Mouse (Mus musculus) intestine, postnatal 0 days (tissue): ENCODE measurements at regions not wholly inside any gene's neighbourhood (a gene's known extent, or its start where the extent isn't known, plus 50 kb on each side); places are given as distances from the start of the nearest gene placed in this dataset.

ENCODE experiments used
- ATAC-seq: fragments of 200-750 bp; cut with Nextera tagmentation; 2 replicates; pipeline ENCODE4 v1.8.0; 2017; ENCODE audit warnings: mild to moderate bottlenecking, moderate TSS enrichment, moderate library complexity
- H3K27ac ChIP-seq: fragments of 300-500 bp; sonication (generic); 2 replicates; pipeline ENCODE4 v1.5.1; 2014; ENCODE audit warnings: mild to moderate bottlenecking, low read depth, low read length, moderate library complexity
- H3K27me3 ChIP-seq: fragments of 300-500 bp; sonication (generic); replicated peaks from 2 replicates; pipeline ENCODE4 v1.6.1; 2014; ENCODE audit warnings: low read length, mixed read lengths; ENCODE audit not compliant: control insufficient read depth, insufficient read depth
- H3K36me3 ChIP-seq: fragments of 300-500 bp; sonication (generic); 2 replicates; pipeline ENCODE4 v1.6.1; 2014; ENCODE audit warnings: mild to moderate bottlenecking, moderate library complexity; ENCODE audit not compliant: control insufficient read depth, insufficient read depth
- H3K4me1 ChIP-seq: fragments of 300-500 bp; sonication (generic); replicated peaks from 2 replicates; pipeline ENCODE4 v1.6.1; 2014; ENCODE audit warnings: antibody characterized with exemption, low read length, mixed read lengths; ENCODE audit not compliant: control insufficient read depth, insufficient read depth
- H3K4me2 ChIP-seq: fragments of 300-500 bp; sonication (generic); replicated peaks from 2 replicates; pipeline ENCODE4 v1.6.1; 2014; ENCODE audit warnings: low read depth, mild to moderate bottlenecking, moderate library complexity
- H3K4me3 ChIP-seq: fragments of 300-500 bp; sonication (generic); 2 replicates; pipeline ENCODE4 v1.5.1; 2014; ENCODE audit warnings: low read depth, low read length
- H3K9ac ChIP-seq: fragments of 300-500 bp; sonication (generic); 2 replicates; pipeline ENCODE4 v1.6.1; 2014; ENCODE audit warnings: mild to moderate bottlenecking, low read depth, low read length
- H3K9me3 ChIP-seq: fragments of 300-500 bp; sonication (generic); 2 replicates; pipeline ENCODE4 v1.6.1; 2016; ENCODE audit warnings: mixed run types; ENCODE audit not compliant: control insufficient read depth
- CTCF ChIP-seq: sonication (generic); IDR thresholded peaks from 2 replicates; pipeline ENCODE4 v1.5.1; 2016; ENCODE audit warnings: low read depth, mild to moderate bottlenecking, control low read depth, antibody characterized with exemption, moderate library complexity
- WGBS: fragments of 180-500 bp; shearing (Covaris S2); extraction: QIAGEN DNeasy Blood & Tissue Kit; methylation state at CpG from one replicate; pipeline ENCODE4 v1.1.7; 2014; 5-methylcytosine and 5-hydroxymethylcytosine counted together

DNA sequence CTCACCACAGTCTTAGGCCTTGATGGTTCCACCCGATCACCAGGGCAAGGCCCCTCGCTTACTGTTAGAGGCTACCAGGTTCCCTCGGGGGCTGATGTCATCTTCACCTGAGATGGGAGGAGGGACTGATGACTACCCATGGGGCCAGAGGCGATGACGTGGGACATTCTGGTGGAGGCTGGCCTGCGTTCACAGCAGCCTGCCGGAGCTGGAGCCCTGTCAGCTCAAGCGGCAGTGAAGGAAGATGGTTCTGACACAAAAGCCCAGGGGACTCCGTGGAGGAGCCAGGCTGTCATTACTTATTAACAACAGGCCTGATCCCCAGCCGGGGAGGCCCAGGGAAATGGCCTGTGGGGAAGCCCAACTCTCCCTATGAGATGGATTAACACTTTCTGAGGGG is 121.3 kb upstream of the Atp6ap2 start:
- ATAC-seq: no peak
- H3K36me3 ChIP-seq: no peaks in the 10 kb centered on the region
- no peaks in the 10 kb centered on the region for H3K27me3 ChIP-seq
- WGBS: 52% methylated on average over 10 of the region's 10 CpGs
- no peaks in the 10 kb centered on the region for H3K4me1 ChIP-seq
- TF ChIP-seq CTCF: no peak
- H3K9me3 ChIP-seq: no peaks in the 10 kb centered on the region
- H3K4me2 ChIP-seq: no peak overlapping the region
- no peak overlapping the region for H3K27ac ChIP-seq
- no peak overlapping the region for H3K9ac ChIP-seq
- no peak overlapping the region for H3K4me3 ChIP-seq

DNA sequence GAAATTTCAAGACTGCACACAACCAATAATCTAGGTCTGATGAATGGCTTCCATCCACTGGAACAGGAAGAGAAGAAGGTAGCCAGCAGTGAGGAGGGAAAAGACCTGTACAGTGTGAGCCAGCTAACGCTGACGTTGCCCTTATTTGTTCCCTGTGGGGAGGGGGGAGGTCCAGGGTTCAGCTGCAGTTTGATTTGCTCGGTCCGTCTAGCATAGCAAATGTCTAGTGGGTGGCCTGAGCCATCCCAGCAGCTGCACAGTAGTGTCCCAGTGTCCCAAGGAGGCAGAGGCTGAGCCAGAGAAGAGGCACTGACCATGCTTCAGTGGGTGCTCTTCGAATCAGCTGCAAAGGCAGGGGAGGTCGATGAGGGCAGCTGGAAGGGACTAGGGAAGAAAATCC is 120.7 kb upstream of the Atp6ap2 start:
- no peaks in the 10 kb centered on the region for H3K4me1 ChIP-seq
- no peak for TF ChIP-seq CTCF
- H3K36me3 ChIP-seq: no peaks in the 10 kb centered on the region
- H3K9ac ChIP-seq: no peak overlapping the region
- no peaks in the 10 kb centered on the region for H3K9me3 ChIP-seq
- H3K27ac ChIP-seq: no peak overlapping the region
- no peak for ATAC-seq
- no peaks in the 10 kb centered on the region for H3K27me3 ChIP-seq
- 39% methylated on average over 6 of the region's 6 CpGs for WGBS
- no peak overlapping the region for H3K4me3 ChIP-seq
- no peak overlapping the region for H3K4me2 ChIP-seq

GRCm38 (mm10) chrX:12467528-12468179 is 119.9 kb upstream of the Atp6ap2 start:
- no peaks in the 10 kb centered on the region for H3K4me1 ChIP-seq
- no peaks in the 10 kb centered on the region for H3K27me3 ChIP-seq
- no peak for ATAC-seq
- H3K4me2 ChIP-seq: no peak overlapping the region
- H3K9ac ChIP-seq: no peak overlapping the region
- no peak overlapping the region for H3K4me3 ChIP-seq
- H3K9me3 ChIP-seq: no peaks in the 10 kb centered on the region
- no peak overlapping the region for H3K27ac ChIP-seq
- 57% methylated on average over 10 of the region's 10 CpGs for WGBS
- no peak for TF ChIP-seq CTCF
- no peaks in the 10 kb centered on the region for H3K36me3 ChIP-seq

DNA sequence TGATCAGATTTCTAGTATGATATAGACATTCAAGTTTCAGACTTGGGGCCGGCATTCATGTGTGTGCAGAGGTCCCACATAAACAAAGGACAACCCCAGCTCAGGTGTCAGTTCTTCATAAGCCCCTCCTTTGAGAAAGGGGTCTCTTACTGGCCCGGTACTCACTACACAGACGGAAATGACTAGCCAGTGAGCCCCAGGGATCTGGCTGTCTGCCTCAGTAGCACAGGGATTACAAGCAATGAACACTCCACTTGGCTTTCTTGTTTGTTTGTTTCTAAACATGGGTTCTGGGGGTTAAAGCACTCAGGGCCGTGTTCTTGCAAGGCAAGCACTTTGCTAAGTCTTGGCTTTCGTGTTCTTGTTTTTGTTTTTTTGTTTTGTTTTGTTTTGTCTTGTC is 115.3 kb upstream of the Atp6ap2 start:
- WGBS: 76% methylated on average over 5 of the region's 5 CpGs
- H3K27ac ChIP-seq: no peak overlapping the region
- H3K27me3 ChIP-seq: no peaks in the 10 kb centered on the region
- no peak for TF ChIP-seq CTCF
- no peak for ATAC-seq
- no peaks in the 10 kb centered on the region for H3K9me3 ChIP-seq
- H3K4me1 ChIP-seq: no peaks in the 10 kb centered on the region
- no peaks in the 10 kb centered on the region for H3K36me3 ChIP-seq
- H3K4me2 ChIP-seq: no peak overlapping the region
- no peak overlapping the region for H3K9ac ChIP-seq
- no peak overlapping the region for H3K4me3 ChIP-seq

- 71% methylated on average over 6 of the region's 6 CpGs for WGBS
- no peak overlapping the region for H3K9ac ChIP-seq
- no peak for ATAC-seq
- no peaks in the 10 kb centered on the region for H3K36me3 ChIP-seq
- no peak for TF ChIP-seq CTCF
- no peaks in the 10 kb centered on the region for H3K9me3 ChIP-seq
- no peak overlapping the region for H3K4me2 ChIP-seq
- no peak overlapping the region for H3K27ac ChIP-seq
- no peak overlapping the region for H3K4me3 ChIP-seq
- no peaks in the 10 kb centered on the region for H3K4me1 ChIP-seq
- no peaks in the 10 kb centered on the region for H3K27me3 ChIP-seq
Observed at GRCm38 (mm10) chrX:12479207-12479606, 108.4 kb upstream of the Atp6ap2 start.

DNA sequence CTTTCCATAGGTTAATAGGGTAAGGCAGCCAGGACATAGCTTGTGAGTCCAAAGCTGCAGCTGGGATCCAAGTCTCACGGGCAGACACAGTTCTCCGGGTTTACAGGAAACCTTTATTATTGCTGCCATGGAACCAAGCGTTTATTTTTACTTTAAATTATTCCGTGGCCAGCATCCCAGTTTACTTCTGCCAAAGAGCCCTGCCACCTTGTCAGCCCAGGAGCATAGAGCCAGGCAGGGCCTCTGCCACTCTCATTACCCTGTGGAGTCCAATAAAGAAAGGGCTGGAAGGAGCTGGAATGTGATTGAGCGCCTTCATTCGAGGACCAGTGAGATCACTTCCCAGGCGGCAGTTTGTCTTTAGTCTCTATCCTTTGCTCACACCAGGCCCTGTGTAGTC is 96.6 kb upstream of the Atp6ap2 start:
- Histone ChIP-seq H3K27ac (no peak overlapping the region), H3K27me3 (no peaks in the 10 kb centered on the region), H3K9me3 (no peaks in the 10 kb centered on the region), H3K4me3 (no peak overlapping the region), H3K9ac (no peak overlapping the region), H3K36me3 (no peaks in the 10 kb centered on the region), H3K4me2 (no peak overlapping the region), H3K4me1 (no peaks in the 10 kb centered on the region)
- no peak for ATAC-seq
- WGBS: 71% methylated on average over 7 of the region's 7 CpGs
- TF ChIP-seq CTCF: no peak

DNA sequence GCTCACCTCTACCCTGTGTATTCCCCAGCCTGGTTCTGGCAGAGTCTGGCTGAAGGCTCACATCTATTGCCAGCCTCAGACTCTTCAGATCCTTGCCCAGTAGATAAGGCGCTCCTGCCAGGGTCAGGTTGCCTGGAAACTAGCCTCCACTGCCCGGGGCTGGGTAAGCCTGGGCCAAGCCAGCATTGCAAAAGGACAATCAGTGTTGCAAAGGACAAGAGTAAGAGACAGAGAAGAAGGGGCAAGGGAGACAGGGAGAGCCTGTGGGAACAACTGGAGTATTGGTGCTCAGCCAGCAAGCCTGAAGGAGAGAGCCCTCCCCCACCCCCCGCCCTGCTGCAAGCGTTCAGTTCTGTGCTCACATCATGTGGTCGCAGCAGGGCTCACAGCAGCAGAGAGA is 94.4 kb upstream of the Atp6ap2 start:
- no peak for ATAC-seq
- Histone ChIP-seq H3K9me3 (no peaks in the 10 kb centered on the region), H3K4me3 (no peak overlapping the region), H3K27me3 (no peaks in the 10 kb centered on the region), H3K4me1 (no peaks in the 10 kb centered on the region), H3K4me2 (no peak overlapping the region), H3K9ac (no peak overlapping the region), H3K27ac (no peak overlapping the region), H3K36me3 (no peaks in the 10 kb centered on the region)
- WGBS: 56% methylated on average over 5 of the region's 5 CpGs
- TF ChIP-seq CTCF: no peak
